Mouse (Mus musculus): ENCODE measurements at regions not wholly inside any gene's neighbourhood (a gene's known extent, or its start where the extent isn't known, plus 50 kb on each side); places are given as distances from the start of the nearest gene placed in this dataset.

DNA sequence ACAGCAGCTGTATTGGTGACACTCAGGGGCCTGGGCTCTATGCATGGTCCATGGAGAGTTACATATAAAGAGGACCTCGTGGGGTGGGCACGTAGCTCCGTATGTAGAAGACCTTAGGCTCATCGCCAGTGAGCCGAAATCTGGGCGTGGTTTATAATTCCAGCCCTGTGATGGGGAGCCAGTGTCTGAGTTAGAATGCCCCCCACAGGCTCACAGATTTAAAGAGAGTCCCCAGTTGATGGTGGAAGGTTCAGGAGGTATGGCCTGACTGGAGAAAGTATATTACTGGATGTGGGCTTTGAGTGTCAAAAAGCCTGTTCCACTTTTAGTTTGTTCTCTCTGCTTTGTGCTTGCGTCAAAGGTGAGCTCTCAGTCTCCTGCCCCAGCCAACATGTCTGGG is 54.8 kb downstream of the 1700122O11Rik start:
- DNase-seq (ENCODE audit: extremely low spot score in 1 of 2, low spot score in 2 of 2), result no peak
- intact Hi-C loops (cut with DNase I), result no loop called here

DNA sequence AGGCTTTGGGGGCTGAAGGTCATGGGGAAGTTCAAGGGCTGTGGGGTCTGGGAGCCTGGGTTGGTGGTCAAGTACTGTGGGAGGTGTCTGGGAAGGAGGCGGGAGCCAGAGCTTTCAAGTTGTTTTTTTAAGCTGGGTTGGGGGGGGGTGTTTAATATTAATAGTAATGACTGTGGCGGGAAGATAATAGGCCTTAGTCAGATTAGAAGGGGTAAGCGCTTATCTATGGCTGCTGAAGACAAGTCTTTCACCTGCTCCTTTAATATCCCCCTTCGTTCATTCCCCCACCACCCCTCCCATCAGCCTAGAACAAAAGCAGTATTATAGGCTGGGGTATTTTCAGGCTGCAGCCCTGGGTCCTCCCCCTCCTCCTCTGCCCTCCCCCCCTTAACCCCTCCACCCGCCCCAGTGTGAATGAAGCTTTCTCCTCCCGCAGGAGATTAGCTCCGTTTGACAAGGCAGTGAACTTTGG is 56.5 kb downstream of the 1700122O11Rik start:
- intact Hi-C loops (cut with DNase I), result no loop called here
- no peak for DNase-seq (ENCODE audit: extremely low spot score in 1 of 2, low spot score in 2 of 2)

DNA sequence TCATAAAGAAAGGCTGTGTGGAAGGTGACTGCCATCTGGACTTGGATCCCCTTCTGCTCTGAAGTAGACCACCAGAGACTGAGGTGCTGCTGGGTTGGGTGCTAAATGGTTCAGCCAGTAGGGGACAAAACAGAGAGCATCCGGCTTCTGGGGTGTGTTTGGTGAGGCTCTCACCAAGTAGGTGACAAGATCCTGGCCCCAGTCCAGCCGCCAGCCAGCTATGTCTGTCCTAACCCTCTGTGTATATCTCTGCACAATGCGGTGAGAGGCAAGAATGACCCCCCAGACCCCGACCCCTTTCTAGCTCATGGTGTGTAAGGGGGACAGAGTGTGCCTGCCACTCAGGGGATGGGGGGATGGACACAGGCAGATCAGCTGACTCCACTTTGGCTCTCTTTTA is 54.8 kb upstream of the Foxp4 start:
- intact Hi-C loops (cut with DNase I), result no loop called here
- DNase-seq (ENCODE audit: extremely low spot score in 1 of 2, low spot score in 2 of 2), result peak in 1 of 2 experiments; percentile 41

DNA sequence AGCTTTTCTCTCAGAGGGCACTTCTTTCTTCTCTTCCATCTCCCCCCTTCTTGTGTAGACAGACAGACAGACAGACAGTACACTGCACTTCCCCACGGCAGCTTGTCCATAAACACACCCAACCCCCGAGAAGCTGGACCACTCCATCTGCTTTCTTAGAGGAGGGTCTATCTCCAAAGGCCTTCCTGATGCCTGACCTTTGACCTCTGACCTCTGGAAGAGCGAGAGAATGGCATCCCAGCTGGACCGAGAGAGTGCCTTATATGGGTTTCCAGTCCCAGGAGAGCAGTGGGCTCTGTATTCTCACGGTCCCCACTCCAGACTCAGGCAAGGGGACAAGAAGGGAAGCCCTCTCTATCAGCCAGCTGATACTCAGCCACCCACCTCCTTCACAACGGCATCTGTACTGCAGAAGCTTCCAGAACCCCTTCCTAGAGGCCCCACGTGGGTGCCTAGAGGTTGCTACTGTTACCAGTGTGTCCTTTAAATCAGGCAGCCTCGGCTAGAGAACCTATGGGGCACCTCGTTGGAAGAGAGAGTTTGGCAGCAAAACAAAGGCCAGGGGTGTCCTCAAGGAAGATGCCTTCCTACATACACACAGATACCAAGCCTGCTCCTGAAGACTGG is 54.1 kb upstream of the Foxp4 start:
- intact Hi-C loops (cut with DNase I), result no loop called here
- peak in 1 of 2 experiments; percentile 26 for DNase-seq (ENCODE audit: extremely low spot score in 1 of 2, low spot score in 2 of 2)

DNA sequence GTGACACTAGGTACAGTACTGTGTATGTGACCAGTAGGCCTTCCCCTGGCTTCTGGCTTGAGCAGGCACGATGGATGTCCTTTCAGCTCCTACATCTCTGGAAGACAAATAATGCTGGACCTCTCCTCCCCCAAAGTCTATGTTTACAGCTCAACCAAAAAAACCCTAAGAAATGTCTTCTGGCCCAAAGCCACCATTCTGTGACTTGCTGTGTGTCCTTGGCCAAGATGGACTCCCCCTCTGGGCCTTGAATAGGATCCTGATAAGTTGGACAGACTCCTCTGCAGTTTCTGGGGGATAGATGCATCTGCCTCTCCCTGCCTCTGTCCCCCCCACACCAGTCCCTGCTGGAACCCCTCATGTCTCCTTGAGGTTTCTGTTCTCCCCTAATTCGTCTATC is 53.6 kb upstream of the Foxp4 start:
- no peak for DNase-seq (ENCODE audit: extremely low spot score in 1 of 2, low spot score in 2 of 2)
- intact Hi-C loops (cut with DNase I), result no loop called here

DNA sequence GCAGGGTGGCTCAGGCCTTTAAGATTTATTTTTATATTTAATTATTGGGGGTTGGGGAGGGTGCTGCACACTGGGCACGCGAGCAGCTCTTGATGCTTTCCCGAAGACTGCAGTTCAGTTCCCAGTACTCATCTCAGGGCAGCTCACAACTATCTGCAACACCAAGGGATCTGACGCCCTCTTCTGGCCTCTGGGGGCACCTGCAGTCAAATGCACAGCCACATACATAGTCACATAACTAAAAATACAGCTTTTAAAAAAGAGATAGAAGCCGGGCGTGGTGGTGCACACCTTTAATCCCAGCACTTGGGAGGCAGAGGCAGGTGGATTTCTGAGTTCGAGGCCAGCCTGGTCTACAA is 52.5 kb upstream of the Foxp4 start:
- no peak for DNase-seq (ENCODE audit: extremely low spot score in 1 of 2, low spot score in 2 of 2)
- intact Hi-C loops (cut with DNase I), result no loop called here

DNA sequence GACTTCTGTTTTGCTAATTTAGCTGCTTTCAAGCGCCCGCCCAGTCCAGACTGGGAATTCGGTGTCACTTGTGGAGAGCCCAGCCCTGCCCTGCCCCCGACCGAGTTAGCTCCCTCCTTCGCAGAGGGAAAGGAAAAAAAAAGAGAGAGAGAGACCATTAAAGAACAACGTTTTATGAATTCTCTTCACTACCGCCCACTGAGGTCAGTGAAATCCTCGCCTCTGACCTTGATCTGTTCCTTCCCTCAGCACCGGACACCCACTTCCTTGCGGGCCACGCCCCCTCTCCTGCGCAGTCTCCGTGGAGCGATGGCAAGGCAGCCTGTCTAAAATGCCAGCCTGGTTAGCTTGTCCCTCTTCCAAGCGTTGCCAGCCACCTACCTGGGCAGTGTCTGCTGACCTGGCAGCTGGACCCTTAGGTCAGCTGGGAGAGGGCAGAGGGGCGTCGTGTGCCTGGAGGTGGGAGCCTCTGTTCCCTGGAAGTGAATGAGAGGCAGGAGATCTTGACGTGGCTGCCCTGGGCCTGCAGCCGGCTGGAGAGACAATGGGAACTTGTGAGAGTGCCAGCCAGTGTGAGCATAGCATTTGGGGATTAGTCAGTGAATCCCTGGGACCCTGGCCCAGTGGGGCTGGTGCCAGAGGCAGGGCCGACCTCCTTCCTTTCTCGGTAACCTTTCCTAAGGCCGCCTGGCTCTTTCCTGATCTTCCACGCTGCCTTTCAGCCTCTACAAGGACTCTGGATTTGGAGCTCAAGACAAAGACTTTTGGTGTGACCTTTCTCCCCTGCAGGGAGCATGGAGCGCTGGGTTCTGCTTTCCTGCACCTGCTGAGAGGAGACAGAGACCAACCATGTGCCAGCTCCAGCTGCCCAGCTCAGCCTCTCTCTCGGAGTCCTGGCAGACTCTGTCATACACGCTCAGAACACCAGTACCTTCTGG is 51.9 kb upstream of the Foxp4 start:
- peak in 1 of 2 experiments; percentile 65 for DNase-seq (ENCODE audit: extremely low spot score in 1 of 2, low spot score in 2 of 2)
- intact Hi-C loops (cut with DNase I), result no loop called here

DNA sequence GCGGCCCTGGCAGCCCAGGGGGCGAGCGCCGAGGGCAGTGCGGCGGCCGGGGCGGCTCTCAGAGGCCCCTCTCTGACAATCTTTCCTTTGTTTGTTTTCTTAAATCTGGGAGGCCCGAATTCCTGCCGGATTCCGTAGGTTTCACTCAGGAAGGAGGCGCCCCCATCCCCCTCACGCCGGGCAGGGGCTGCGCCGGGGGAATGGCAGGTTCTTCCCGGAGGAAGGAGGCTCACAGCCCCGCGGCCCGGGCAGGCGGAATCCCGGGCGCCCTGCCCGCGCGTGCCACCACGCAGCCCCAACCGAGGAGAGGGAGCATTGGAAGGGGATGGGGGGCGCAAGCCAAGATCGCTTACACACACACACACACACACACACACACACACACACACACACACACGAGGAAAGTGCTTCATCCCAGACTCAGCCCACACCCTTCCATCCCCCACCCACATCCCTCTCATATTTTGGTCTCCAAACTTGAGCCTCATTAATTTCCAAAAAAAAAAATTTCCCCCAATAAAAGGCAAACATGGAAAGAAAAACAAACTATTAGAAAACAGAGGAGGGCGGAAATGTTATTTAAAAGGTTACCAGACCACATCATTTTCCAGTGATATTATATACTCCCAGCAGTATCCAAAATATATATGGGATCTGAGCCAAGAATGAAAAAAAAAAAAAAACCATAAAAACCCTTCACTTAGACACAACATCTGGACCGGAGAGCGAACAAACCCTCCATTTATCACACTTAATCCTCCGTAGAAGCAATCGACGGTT is 51.0 kb upstream of the Foxp4 start:
- peak in 1 of 2 experiments; percentile 77 for DNase-seq (ENCODE audit: extremely low spot score in 1 of 2, low spot score in 2 of 2)
- intact Hi-C loops (cut with DNase I), result no loop called here

DNA sequence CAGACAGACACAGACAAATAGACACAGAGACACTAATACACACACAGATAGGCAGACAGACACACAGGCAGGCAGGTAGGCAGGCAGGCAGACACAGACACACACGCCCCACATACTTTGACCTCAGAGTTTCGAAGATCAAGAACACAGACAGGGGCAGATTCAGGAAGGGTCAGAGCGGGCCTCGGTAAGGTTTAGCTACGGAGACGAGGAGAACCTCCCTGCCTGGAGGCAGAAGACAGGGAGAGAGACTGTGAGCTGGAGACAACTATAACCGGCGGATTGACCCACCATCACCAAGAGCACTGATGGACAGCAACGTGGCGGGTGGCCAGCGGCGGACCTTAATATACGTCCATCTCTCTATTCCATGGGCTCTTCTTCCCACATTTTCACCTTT is 50.1 kb upstream of the Foxp4 start:
- intact Hi-C loops (cut with DNase I), result no loop called here
- DNase-seq (ENCODE audit: extremely low spot score in 1 of 2, low spot score in 2 of 2), result no peak
